Mouse (Mus musculus) kidney, adult 2 months (tissue): ENCODE measurements around the gene Svep1. TPM values are rescaled to one million over a fixed set of nuclear protein-coding genes. Genes with fewer than 3 reads are reported as not detected.

Experiments used
- DNase-seq: peaks from one replicate; pipeline ENCODE4 v3.0.0; 2021
- H3K27ac ChIP-seq: fragments of 200-500 bp; 2 replicates; pipeline ENCODE4 v1.5.1; 2012; ENCODE audit warnings: low read depth, low read length, control low read depth, inconsistent platforms; ENCODE audit not compliant: insufficient read depth
- H3K27me3 ChIP-seq: fragments of 200-500 bp; replicated peaks from 2 replicates; pipeline ENCODE4 v1.6.1; 2012; ENCODE audit warnings: mild to moderate bottlenecking, moderate library complexity, low read length, inconsistent platforms; ENCODE audit not compliant: control insufficient read depth, insufficient read depth
- H3K36me3 ChIP-seq: fragments of 200-500 bp; 2 replicates; pipeline ENCODE4 v1.6.1; 2012; ENCODE audit warnings: mild to moderate bottlenecking, moderate library complexity, low read length, inconsistent platforms; ENCODE audit not compliant: control insufficient read depth, insufficient read depth
- H3K4me1 ChIP-seq: fragments of 200-500 bp; 2 replicates; pipeline ENCODE4 v1.6.1; 2011; ENCODE audit warnings: low read length; ENCODE audit not compliant: control insufficient read depth, insufficient read depth
- H3K4me3 ChIP-seq: fragments of 200-500 bp; 2 replicates; pipeline ENCODE4 v1.5.1; 2011; ENCODE audit warnings: mild to moderate bottlenecking, low read depth, low read length, control low read depth; ENCODE audit not compliant: insufficient read depth
- CTCF ChIP-seq: fragments of 200-500 bp; conservative IDR thresholded peaks from 2 replicates; pipeline ENCODE4 v1.5.1; 2011; ENCODE audit warnings: low read depth, mild to moderate bottlenecking, control low read depth, low read length, moderate library complexity, mixed read lengths; ENCODE audit not compliant: insufficient read depth, insufficient read length
- POLR2A ChIP-seq: fragments of 200-500 bp; IDR thresholded peaks from one replicate; pipeline ENCODE4 v1.6.1; 2011; ENCODE audit warnings: low read depth, low read length, control low read depth
- WGBS: fragments of 180-500 bp; shearing (Covaris S2); methylation state at CpG from one replicate; pipeline ENCODE4 v1.1.7; 2018; 5-methylcytosine and 5-hydroxymethylcytosine counted together
- polyA plus RNA-seq: library from polyadenylated mRNA; depleted of rRNA; stranded (reverse); fragments of >200 nt; gene quantifications from 2 replicates; pipeline ENCODE4 v1.2.3, GENCODE M21; 2012

Gene Svep1
- polyA plus RNA-seq, 1 experiment = 8.9 TPM

DNA sequence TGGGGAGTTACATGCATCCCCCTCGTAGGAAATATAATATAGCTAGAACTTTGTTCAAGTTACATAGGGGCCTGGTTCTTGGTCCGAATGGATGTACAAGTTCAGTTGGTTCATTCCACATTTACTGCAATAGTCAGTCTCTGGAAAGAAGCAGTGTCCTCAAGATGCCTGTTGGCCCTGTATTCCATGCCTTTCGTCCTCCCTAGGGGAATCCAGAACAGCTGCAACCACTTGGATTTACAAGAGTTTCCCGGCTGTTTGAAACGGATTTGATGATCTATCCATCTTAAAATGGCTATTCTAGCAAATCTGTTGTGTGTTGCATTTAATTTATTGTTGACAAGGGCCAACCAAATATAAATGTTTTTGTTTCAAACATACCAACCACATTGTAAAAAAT lies 36.2 kb downstream of the Svep1 start:
- no peak for TF ChIP-seq POLR2A
- TF ChIP-seq CTCF = no peak
- WGBS = 77% methylated on average over 5 of the region's 5 CpGs
- no peaks in the 10 kb centered on the region for H3K36me3 ChIP-seq
- peak overlapping the region; percentile 60; the same call in 1 of the 2 replicates for H3K27ac ChIP-seq
- no peaks in the 10 kb centered on the region for H3K4me1 ChIP-seq
- H3K4me3 ChIP-seq = no peak overlapping the region
- DNase-seq = peak; percentile 36
- H3K27me3 ChIP-seq = no peaks in the 10 kb centered on the region

DNA sequence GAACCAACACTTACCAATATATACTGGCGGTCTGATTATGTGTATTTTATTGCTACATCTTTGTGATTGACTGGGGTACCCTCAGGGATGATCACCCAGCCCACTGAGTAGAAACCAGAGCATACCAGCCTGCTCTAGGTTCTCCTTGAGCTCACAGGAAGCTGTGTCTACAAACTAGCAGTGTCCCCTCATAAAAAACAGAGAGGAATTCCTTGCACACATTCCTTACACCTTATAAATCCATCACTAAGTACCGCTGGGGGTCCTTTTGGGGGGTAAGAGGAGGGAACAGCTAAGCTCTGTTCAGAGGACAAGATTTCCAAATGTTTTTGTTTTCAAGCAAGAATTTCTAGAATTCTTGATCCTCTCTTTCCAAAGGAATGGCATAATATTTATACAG lies 36.7 kb downstream of the Svep1 start:
- H3K27me3 ChIP-seq = no peaks in the 10 kb centered on the region
- no peak for TF ChIP-seq CTCF
- TF ChIP-seq POLR2A = no peak
- 49% methylated on average over 2 of the region's 2 CpGs for WGBS
- H3K4me3 ChIP-seq = no peak overlapping the region
- peak overlapping the region; percentile 60; the same call in 1 of the 2 replicates for H3K27ac ChIP-seq
- no peaks in the 10 kb centered on the region for H3K4me1 ChIP-seq
- no peaks in the 10 kb centered on the region for H3K36me3 ChIP-seq
- no peak for DNase-seq

DNA sequence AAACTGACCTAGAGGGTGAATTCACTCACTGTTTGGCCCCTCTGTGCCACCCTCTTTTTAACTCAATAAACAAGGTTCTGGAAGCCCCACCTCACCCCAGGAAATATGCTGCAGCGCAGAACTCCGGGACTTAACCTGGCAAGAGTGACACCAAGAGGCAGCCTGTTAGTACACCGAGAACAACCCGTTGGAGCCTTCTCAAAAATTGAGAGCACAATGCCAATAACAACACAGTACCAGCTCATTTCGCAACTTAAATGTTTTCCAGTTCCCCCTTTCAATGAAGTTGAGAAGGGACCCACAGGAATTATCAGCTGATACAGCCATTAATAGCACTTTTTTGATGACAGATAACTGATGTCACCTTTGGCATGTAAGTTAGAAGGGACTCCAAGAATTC lies 38.3 kb downstream of the Svep1 start:
- 84% methylated on average over 5 of the region's 5 CpGs for WGBS
- TF ChIP-seq POLR2A (no peak), CTCF (no peak)
- DNase-seq = no peak
- Histone ChIP-seq H3K4me1 (no peaks in the 10 kb centered on the region), H3K4me3 (no peak overlapping the region), H3K36me3 (no peaks in the 10 kb centered on the region), H3K27ac (no peak overlapping the region), H3K27me3 (no peaks in the 10 kb centered on the region)

DNA sequence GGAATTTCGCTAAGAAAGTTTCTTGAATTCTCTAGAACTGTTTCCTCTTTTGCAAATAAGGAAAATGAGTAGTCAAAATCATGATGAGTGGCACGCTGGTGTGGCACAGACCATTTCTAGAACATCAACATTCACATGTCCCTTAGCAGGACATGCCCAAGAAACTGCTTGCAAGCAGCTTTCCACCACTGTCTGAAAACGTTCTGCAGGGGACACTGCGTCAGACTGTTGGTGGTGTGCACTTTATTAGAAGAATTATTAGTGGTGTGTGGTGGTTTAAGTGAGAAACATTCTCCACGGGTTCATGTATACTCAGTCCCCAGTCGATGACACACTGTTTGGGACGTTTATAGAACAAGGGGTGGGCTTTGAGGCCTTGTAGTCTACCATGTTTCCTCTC lies 40.9 kb downstream of the Svep1 start:
- Histone ChIP-seq H3K27me3 (no peaks in the 10 kb centered on the region), H3K36me3 (no peaks in the 10 kb centered on the region), H3K4me1 (no peaks in the 10 kb centered on the region), H3K4me3 (no peak overlapping the region), H3K27ac (no peak overlapping the region)
- 80% methylated on average over 7 of the region's 7 CpGs for WGBS
- TF ChIP-seq POLR2A = no peak
- TF ChIP-seq CTCF = no peak
- DNase-seq = no peak

DNA sequence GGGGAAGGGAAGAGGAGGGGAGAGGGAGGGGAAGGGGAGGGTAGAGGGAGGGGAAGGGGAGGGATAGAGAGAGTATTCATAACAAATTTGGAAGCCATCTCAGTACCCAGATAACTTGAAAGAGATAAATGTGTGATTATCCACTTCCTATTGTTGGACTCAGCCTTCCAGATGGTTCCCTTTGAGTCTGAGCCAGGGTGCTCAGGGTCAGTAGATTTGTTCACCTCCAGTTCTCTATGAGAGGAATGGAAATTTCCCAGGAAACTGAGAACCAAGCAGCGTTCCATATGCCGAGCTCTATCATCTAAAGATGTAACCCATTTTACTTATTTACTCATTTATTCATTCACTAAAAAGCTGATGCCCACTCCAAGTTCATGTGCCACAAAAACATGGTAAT lies 44.8 kb downstream of the Svep1 start:
- Histone ChIP-seq H3K4me1 (no peaks in the 10 kb centered on the region), H3K4me3 (no peak overlapping the region), H3K36me3 (no peaks in the 10 kb centered on the region), H3K27ac (no peak overlapping the region), H3K27me3 (0 out of 2 replicates have a peak, but pooled peaks cover 1% of the 10 kb centered on the region)
- peak; percentile 55 for DNase-seq
- WGBS = 45% methylated on average over 2 of the region's 2 CpGs
- TF ChIP-seq CTCF (no peak), POLR2A (no peak)

DNA sequence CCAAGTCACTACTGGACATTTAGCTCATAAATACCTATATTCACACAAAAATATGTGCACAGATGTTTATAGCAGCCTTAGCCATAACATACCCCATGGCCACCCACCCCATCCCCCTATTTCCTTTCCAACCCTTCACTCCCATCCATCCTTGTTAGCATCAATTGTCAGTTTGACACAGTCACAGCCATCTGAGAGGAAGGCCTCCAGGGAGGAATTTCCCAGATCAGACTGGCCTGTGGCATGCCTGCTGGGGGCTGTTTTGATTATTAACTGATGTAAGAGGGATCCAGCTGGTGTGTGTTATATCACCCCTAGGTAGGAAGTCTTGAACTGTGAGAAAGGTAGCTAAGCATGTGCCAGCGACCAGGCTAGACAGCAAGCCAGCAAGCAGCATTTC lies 47.1 kb downstream of the Svep1 start:
- TF ChIP-seq CTCF (no peak), POLR2A (no peak)
- 44% methylated on average over 1 of the region's 1 CpGs for WGBS

DNA sequence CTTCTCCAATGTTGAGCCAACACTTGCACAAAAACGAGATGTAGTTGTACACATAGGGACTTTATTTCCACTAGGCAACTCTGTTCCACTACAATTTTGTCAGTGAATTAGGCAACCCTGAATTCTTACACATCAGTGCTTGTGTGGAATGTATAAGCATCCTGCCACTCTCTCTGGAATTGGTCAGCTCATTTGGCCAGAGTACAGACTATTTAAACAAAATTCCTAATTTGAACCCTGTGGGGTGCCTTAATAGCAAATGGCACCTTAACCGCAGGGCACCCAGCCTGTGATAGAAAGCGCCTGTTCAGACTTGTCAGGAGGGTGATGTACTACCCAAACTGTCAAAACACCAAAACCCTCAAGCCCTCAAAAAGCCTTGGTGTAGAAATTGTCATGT lies 56.4 kb downstream of the Svep1 start:
- Histone ChIP-seq H3K36me3 (no peaks in the 10 kb centered on the region), H3K27ac (no peak overlapping the region), H3K4me1 (no peaks in the 10 kb centered on the region), H3K27me3 (no peaks in the 10 kb centered on the region), H3K4me3 (no peak overlapping the region)
- no peak for DNase-seq
- TF ChIP-seq CTCF (no peak), POLR2A (no peak)
- WGBS = 55% methylated on average over 3 of the region's 3 CpGs

More for the DNA sequence above, 47.1 kb downstream of the Svep1 start:
- Histone ChIP-seq H3K4me3 (no peak overlapping the region), H3K27ac (no peak overlapping the region), H3K27me3 (0 out of 2 replicates have a peak, but pooled peaks cover 1% of the 10 kb centered on the region), H3K36me3 (no peaks in the 10 kb centered on the region), H3K4me1 (no peaks in the 10 kb centered on the region)
- DNase-seq = no peak

DNA sequence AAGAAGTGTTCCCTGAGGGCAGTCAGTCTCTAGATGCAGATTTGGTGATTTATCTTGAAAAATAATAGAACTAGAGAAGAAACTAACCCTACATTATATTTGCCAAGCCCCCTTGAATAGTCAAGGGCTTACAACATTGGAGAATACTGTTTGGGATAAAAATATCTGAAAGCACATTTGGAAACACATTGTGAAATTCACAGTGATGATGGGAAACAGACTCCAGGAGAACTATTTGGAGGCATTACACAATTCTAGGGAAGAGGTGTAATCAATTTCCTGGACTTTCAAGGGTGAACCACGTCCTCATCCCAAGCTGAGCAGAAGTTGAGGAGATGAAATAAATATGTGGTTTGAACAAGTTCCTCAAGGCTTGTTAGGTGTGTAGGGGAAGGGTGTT lies 57.5 kb downstream of the Svep1 start:
- no peak for DNase-seq
- Histone ChIP-seq H3K36me3 (no peaks in the 10 kb centered on the region), H3K4me1 (no peaks in the 10 kb centered on the region), H3K27me3 (no peaks in the 10 kb centered on the region), H3K27ac (no peak overlapping the region), H3K4me3 (no peak overlapping the region)
- WGBS = 52% methylated on average over 1 of the region's 1 CpGs
- TF ChIP-seq CTCF = no peak
- no peak for TF ChIP-seq POLR2A
